Mouse (Mus musculus): ENCODE measurements around the gene B4galt1. TPM values are rescaled to one million over a fixed set of nuclear protein-coding genes. Genes with fewer than 3 reads are reported as not detected.
"Not testable (repeated sequence)": the region's sequence is repeated elsewhere in the genome, so short reads cannot be mapped to it uniquely, and the experiment has no call there.

The B4galt1 gene
- polyA plus RNA-seq, 1 experiment from 2014 or later, result 50.1 TPM

- 0 out of 2 replicates have a peak, but pooled peaks cover 2% of the 10 kb centered on the region for H3K4me1 ChIP-seq (ENCODE audit: control insufficient read depth, insufficient read depth, low read length)
- no peaks in the 10 kb centered on the region for H3K9me3 ChIP-seq (replicated peaks; ENCODE audit: control insufficient read depth, low read length)
- no peaks in the 10 kb centered on the region for H3K27me3 ChIP-seq (ENCODE audit: control insufficient read depth, insufficient read depth, low read length)
- H3K9ac ChIP-seq (ENCODE audit: low read length), result no peak overlapping the region
- H3K36me3 ChIP-seq (ENCODE audit: control insufficient read depth, insufficient read depth, low read length), result peaks cover 31% of the 10 kb centered on the region
- H3K4me3 ChIP-seq (replicated peaks; ENCODE audit: low read length), result no peak overlapping the region
- WGBS, result 87% methylated on average over 5 of the region's 5 CpGs
- H3K27ac ChIP-seq (ENCODE audit: low read length), result no peak overlapping the region
- no peak overlapping the region for H3K4me2 ChIP-seq (ENCODE audit: low read depth, low read length)
- no peak for ATAC-seq (ENCODE audit: insufficient read depth, low FRiP score)
Observed at GRCm38 (mm10) chr4:40810481-40810880, 43.3 kb downstream of the B4galt1 start.

GRCm38 (mm10) chr4:40807382-40807781, 46.4 kb downstream of the B4galt1 start:
- no peak overlapping the region for H3K27ac ChIP-seq (ENCODE audit: low read length)
- no peak overlapping the region for H3K9ac ChIP-seq (ENCODE audit: low read length)
- WGBS, result 79% methylated on average over 4 of the region's 4 CpGs
- no peaks in the 10 kb centered on the region for H3K4me1 ChIP-seq (ENCODE audit: control insufficient read depth, insufficient read depth, low read length)
- peaks cover 29% of the 10 kb centered on the region for H3K36me3 ChIP-seq (ENCODE audit: control insufficient read depth, insufficient read depth, low read length)
- no peak for ATAC-seq (ENCODE audit: insufficient read depth, low FRiP score)
- no peak overlapping the region for H3K4me2 ChIP-seq (ENCODE audit: low read depth, low read length)
- H3K27me3 ChIP-seq (ENCODE audit: control insufficient read depth, insufficient read depth, low read length), result no peaks in the 10 kb centered on the region
- no peak overlapping the region for H3K4me3 ChIP-seq (replicated peaks; ENCODE audit: low read length)
- H3K9me3 ChIP-seq (replicated peaks; ENCODE audit: control insufficient read depth, low read length), result no peaks in the 10 kb centered on the region

- ATAC-seq (ENCODE audit: insufficient read depth, low FRiP score), result no peak
- no peaks in the 10 kb centered on the region for H3K9me3 ChIP-seq (replicated peaks; ENCODE audit: control insufficient read depth, low read length)
- H3K27me3 ChIP-seq (ENCODE audit: control insufficient read depth, insufficient read depth, low read length), result no peaks in the 10 kb centered on the region
- H3K4me1 ChIP-seq (ENCODE audit: control insufficient read depth, insufficient read depth, low read length), result no peaks in the 10 kb centered on the region
- H3K4me3 ChIP-seq (replicated peaks; ENCODE audit: low read length), result no peak overlapping the region
- no peak overlapping the region for H3K4me2 ChIP-seq (ENCODE audit: low read depth, low read length)
- WGBS, result 92% methylated on average over 8 of the region's 8 CpGs
- H3K9ac ChIP-seq (ENCODE audit: low read length), result no peak overlapping the region
- peaks cover 18% of the 10 kb centered on the region for H3K36me3 ChIP-seq (ENCODE audit: control insufficient read depth, insufficient read depth, low read length)
- H3K27ac ChIP-seq (ENCODE audit: low read length), result no peak overlapping the region
Observed at GRCm38 (mm10) chr4:40805401-40805800, 48.4 kb downstream of the B4galt1 start.

- WGBS, result 81% methylated on average over 3 of the region's 3 CpGs
- H3K9me3 ChIP-seq (replicated peaks; ENCODE audit: control insufficient read depth, low read length), result no peaks in the 10 kb centered on the region
Observed at GRCm38 (mm10) chr4:40802787-40803186, 51.0 kb downstream of the B4galt1 start.

GRCm38 (mm10) chr4:40801908-40802307, 51.9 kb downstream of the B4galt1 start:
- no peaks in the 10 kb centered on the region for H3K9me3 ChIP-seq (replicated peaks; ENCODE audit: control insufficient read depth, low read length)
- no peak overlapping the region for H3K9ac ChIP-seq (ENCODE audit: low read length)
- no peak overlapping the region for H3K4me3 ChIP-seq (replicated peaks; ENCODE audit: low read length)
- 67% methylated on average over 4 of the region's 4 CpGs for WGBS
- H3K4me1 ChIP-seq (ENCODE audit: control insufficient read depth, insufficient read depth, low read length), result no peaks in the 10 kb centered on the region
- H3K27me3 ChIP-seq (ENCODE audit: control insufficient read depth, insufficient read depth, low read length), result no peaks in the 10 kb centered on the region
- H3K4me2 ChIP-seq (ENCODE audit: low read depth, low read length), result no peak overlapping the region
- no peak for ATAC-seq (ENCODE audit: insufficient read depth, low FRiP score)
- H3K27ac ChIP-seq (ENCODE audit: low read length), result peak overlapping the region; percentile 17; the same call in 1 of the 2 replicates
- H3K36me3 ChIP-seq (ENCODE audit: control insufficient read depth, insufficient read depth, low read length), result peaks cover 3% of the 10 kb centered on the region; the same call in 1 of the 2 replicates

More at GRCm38 (mm10) chr4:40802787-40803186, 51.0 kb downstream of the B4galt1 start:
- no peaks in the 10 kb centered on the region for H3K4me1 ChIP-seq (ENCODE audit: control insufficient read depth, insufficient read depth, low read length)
- H3K27ac ChIP-seq (ENCODE audit: low read length), result no peak overlapping the region
- H3K36me3 ChIP-seq (ENCODE audit: control insufficient read depth, insufficient read depth, low read length), result peaks cover 9% of the 10 kb centered on the region; the same call in 1 of the 2 replicates
- H3K27me3 ChIP-seq (ENCODE audit: control insufficient read depth, insufficient read depth, low read length), result no peaks in the 10 kb centered on the region
- no peak for ATAC-seq (ENCODE audit: insufficient read depth, low FRiP score)
- H3K4me2 ChIP-seq (ENCODE audit: low read depth, low read length), result no peak overlapping the region
- no peak overlapping the region for H3K4me3 ChIP-seq (replicated peaks; ENCODE audit: low read length)
- H3K9ac ChIP-seq (ENCODE audit: low read length), result no peak overlapping the region

GRCm38 (mm10) chr4:40800873-40801272, 52.9 kb downstream of the B4galt1 start:
- Histone ChIP-seq H3K9ac (ENCODE audit: low read length) (no peak overlapping the region), H3K27me3 (ENCODE audit: control insufficient read depth, insufficient read depth, low read length) (no peaks in the 10 kb centered on the region), H3K4me3 (replicated peaks; ENCODE audit: low read length) (no peak overlapping the region), H3K9me3 (replicated peaks; ENCODE audit: control insufficient read depth, low read length) (no peaks in the 10 kb centered on the region), H3K27ac (ENCODE audit: low read length) (no peak overlapping the region), H3K4me2 (ENCODE audit: low read depth, low read length) (no peak overlapping the region), H3K4me1 (ENCODE audit: control insufficient read depth, insufficient read depth, low read length) (no peaks in the 10 kb centered on the region), H3K36me3 (ENCODE audit: control insufficient read depth, insufficient read depth, low read length) (no peaks in the 10 kb centered on the region)
- 77% methylated on average over 3 of the region's 3 CpGs for WGBS
- no peak for ATAC-seq (ENCODE audit: insufficient read depth, low FRiP score)

GRCm38 (mm10) chr4:40798833-40799555, 54.8 kb downstream of the B4galt1 start:
- 60% methylated on average over 1 of the region's 2 CpGs for WGBS
- H3K27ac ChIP-seq (ENCODE audit: low read length); H3K4me1 ChIP-seq (ENCODE audit: control insufficient read depth, insufficient read depth, low read length): not testable (repeated sequence)

GRCm38 (mm10) chr4:40795761-40796160, 58.0 kb downstream of the B4galt1 start:
- Histone ChIP-seq H3K9ac (ENCODE audit: low read length) (no peak overlapping the region), H3K27ac (ENCODE audit: low read length) (no peak overlapping the region), H3K36me3 (ENCODE audit: control insufficient read depth, insufficient read depth, low read length) (no peaks in the 10 kb centered on the region), H3K4me3 (replicated peaks; ENCODE audit: low read length) (no peak overlapping the region), H3K27me3 (ENCODE audit: control insufficient read depth, insufficient read depth, low read length) (no peaks in the 10 kb centered on the region), H3K9me3 (replicated peaks; ENCODE audit: control insufficient read depth, low read length) (0 out of 2 replicates have a peak, but pooled peaks cover 2% of the 10 kb centered on the region), H3K4me1 (ENCODE audit: control insufficient read depth, insufficient read depth, low read length) (no peaks in the 10 kb centered on the region), H3K4me2 (ENCODE audit: low read depth, low read length) (no peak overlapping the region)
- ATAC-seq (ENCODE audit: insufficient read depth, low FRiP score), result no peak
- WGBS, result 89% methylated on average over 3 of the region's 3 CpGs

More at GRCm38 (mm10) chr4:40798833-40799555, 54.8 kb downstream of the B4galt1 start:
- H3K4me2 ChIP-seq (ENCODE audit: low read depth, low read length); H3K9me3 ChIP-seq (replicated peaks; ENCODE audit: control insufficient read depth, low read length); H3K27me3 ChIP-seq (ENCODE audit: control insufficient read depth, insufficient read depth, low read length); H3K9ac ChIP-seq (ENCODE audit: low read length); ATAC-seq (ENCODE audit: insufficient read depth, low FRiP score); H3K36me3 ChIP-seq (ENCODE audit: control insufficient read depth, insufficient read depth, low read length); H3K4me3 ChIP-seq (replicated peaks; ENCODE audit: low read length): not testable (repeated sequence)

- no peaks in the 10 kb centered on the region for H3K27me3 ChIP-seq (ENCODE audit: control insufficient read depth, insufficient read depth, low read length)
- ATAC-seq (ENCODE audit: insufficient read depth, low FRiP score), result no peak
- no peak overlapping the region for H3K4me2 ChIP-seq (ENCODE audit: low read depth, low read length)
- no peak overlapping the region for H3K4me3 ChIP-seq (replicated peaks; ENCODE audit: low read length)
- H3K27ac ChIP-seq (ENCODE audit: low read length), result no peak overlapping the region
- 0 out of 2 replicates have a peak, but pooled peaks cover 2% of the 10 kb centered on the region for H3K9me3 ChIP-seq (replicated peaks; ENCODE audit: control insufficient read depth, low read length)
- no peaks in the 10 kb centered on the region for H3K4me1 ChIP-seq (ENCODE audit: control insufficient read depth, insufficient read depth, low read length)
- H3K36me3 ChIP-seq (ENCODE audit: control insufficient read depth, insufficient read depth, low read length), result no peaks in the 10 kb centered on the region
- no peak overlapping the region for H3K9ac ChIP-seq (ENCODE audit: low read length)
Observed at GRCm38 (mm10) chr4:40794320-40794719, 59.5 kb downstream of the B4galt1 start.
